Mouse (Mus musculus) embryo, embryonic 9.5 days (tissue): ENCODE data around the gene Dennd4b.
"Not testable (repeated sequence)": the region's sequence is repeated elsewhere in the genome, so short reads cannot be mapped to it uniquely, and the experiment has no call there.

ENCODE experiments used
- DNase-seq: peaks from one replicate; pipeline ENCODE4 v3.0.0-alpha.2; 2017; ENCODE audit errors: extremely low spot score

Gene Dennd4b

DNA sequence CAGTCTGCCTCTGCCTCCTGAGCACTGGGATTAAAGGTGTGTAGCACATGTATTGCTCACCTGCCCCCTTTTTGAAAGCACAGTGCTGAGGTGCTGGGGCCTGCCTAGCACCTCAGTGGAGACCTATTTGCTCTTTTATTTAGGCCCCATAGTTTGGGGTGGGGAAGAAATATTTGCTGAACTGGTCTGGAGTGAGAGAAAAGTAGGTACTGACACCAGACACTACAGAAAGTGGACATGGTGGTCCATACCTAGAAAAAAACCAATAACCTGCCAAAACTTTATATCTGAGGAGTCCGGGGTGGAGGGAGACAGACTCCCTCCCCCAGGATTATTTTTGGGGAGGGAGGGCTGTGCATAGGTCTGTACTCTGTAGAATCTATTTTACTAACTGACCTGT lies 11.8 kb upstream of the Dennd4b start:
- not testable (repeated sequence) for DNase-seq

DNA sequence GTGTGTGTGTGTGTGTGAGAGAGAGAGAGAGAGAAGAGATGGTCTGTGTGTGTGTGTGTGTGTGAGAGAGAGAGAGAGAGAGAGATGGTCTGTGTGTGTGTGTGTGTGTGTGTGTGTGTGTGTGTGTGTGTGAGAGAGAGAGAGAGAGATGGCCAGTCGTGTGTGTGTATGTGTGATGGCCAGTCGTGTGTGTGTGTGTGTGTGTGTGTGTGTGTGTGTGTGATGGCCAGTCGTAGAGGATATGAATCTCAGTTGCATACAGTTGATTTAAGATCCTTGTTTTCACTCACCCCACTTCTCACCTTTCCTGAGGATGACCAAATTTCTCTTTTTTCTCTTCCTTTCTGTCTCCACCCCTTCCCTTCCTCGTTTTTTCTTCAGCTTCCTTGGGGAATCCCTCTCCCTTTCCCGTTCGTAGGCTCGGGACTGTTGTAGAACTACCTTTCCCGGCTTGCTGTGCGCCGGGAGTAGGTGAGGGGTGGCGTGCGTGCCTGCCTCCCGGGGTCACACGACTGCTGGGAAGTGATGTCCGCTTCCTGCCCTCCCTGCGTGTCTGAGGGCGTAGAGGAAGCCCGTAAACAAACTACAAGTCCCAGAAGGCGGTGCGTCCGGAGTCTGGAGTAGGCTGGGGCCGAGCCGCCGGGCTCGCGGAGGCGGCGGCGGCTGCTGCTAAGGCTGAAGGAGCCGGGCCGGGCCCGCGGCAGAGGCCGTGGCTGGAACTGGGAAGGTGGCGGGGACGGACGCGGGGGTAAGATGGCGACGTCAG lies 11.1 kb upstream of the Dennd4b start, which contains the start of gene Crtc2:
Gene Crtc2 (plus strand): TSS at position 511 of the 766 bp plus-strand sequence.
- DNase-seq, result peak; percentile 93

DNA sequence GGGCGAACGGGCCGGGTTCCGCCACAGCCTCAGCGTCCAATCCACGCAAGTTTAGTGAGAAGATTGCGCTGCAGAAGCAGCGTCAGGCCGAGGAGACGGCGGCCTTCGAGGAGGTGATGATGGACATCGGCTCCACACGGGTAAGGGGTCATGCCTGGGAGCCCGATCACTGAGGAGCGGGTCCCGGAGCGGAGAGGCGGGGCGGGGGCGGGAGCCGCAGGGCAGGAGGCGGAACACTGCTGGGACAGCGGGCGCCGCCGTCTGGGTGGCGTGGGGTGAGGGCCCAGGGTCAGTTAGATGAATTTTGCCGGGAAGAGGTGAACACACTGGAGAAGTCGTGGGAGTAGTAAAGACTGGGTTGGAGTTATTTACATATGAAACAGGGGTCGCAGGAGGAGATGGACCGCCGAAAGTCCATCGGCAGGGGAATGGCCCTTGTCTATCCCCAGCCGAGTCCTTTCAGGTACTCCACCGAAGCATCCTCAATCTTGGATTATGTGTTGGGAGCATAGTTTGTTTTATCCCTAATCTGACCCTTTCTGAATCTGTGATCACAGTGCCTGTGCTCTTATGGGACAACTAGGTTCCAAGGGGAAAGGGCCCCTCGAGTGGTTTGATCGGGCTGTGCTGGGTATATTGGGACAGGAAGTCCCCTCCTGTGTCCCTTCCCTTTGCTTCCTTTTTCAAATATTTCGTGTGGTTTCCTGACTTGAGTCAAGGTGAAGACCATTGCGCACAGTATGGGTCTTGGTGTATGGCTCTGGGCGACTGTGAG lies 10.4 kb upstream of the Dennd4b start:
- DNase-seq, result no peak

DNA sequence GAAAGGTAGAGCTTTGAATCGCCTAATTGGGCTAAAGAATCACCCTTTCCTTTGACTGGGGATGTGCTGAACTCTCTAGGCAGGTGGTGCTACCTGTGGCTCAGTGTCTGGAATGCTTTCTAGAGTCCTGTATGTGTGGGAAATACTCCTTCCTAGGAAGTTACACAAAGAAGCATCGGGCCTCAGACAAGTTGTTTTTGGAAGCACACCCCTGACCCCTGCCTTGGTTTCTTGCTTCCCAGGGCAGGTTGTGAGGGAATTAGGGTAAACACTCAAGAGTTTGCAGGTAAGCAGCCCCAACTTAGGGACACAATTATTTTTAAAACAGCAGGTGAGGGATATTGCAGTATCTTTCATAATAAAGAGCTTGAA lies 9.8 kb upstream of the Dennd4b start:
- DNase-seq, result no peak

DNA sequence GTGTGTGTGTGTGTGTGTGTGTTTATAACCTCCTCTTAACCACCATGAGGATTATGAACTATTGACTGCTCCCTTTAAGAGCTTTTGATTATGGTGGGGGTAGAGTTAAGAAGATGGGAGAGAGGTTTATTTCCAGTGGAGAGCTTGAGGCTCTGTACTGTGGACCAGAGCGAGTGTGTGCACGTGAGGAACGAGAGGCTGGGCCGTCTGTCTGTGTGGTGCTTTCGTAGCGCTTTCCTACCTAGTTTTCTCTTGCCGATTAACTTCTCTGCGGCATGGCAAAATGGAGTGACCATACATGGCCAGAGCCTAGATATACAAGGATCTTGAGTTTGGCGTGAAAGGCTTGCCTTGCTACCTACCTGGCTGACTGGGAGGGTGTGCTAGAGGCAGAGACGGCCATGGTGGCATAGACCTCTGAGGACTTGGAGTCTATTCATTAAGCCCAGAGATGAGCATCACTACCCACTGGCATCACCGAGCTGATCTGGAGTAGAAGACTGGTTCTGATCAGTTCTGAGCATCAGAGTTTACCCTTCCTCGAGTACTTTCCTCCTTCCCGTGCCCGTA lies 9.1 kb upstream of the Dennd4b start:
- no peak for DNase-seq

DNA sequence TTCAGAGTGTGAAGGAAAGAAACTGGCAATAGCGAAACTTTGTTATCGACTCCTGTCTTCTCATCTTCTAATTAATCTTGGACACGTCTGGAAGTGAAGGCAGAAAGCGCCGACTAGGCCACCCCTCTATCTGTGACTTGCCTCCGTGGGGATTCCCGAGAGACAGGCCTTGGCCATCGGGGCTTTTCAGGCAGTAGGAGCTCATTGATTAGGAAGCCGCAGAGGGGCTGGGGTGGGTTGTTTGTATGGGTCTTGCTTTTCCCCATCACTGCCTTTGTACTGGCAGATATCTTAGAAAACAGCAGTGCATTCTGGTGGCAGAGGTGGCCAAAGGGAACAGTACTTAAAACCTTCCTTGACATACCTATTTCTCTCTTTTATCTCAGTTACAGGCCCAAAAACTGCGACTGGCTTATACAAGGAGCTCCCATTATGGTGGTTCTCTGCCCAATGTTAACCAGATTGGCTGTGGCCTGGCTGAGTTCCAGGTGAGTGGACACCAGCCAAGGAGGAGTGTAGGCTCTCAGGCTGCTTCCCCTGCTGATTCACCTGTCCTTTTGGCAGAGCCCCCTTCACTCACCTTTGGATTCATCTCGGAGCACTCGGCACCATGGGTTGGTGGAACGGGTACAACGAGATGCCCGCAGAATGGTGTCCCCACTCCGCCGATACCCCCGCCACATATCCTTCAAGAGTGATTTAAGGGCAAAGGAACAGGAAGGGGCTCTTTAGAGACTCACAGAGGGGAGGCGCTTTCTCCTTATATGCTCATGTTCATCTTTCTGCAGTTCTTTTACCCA lies 8.1 kb upstream of the Dennd4b start:
- DNase-seq, result no peak

DNA sequence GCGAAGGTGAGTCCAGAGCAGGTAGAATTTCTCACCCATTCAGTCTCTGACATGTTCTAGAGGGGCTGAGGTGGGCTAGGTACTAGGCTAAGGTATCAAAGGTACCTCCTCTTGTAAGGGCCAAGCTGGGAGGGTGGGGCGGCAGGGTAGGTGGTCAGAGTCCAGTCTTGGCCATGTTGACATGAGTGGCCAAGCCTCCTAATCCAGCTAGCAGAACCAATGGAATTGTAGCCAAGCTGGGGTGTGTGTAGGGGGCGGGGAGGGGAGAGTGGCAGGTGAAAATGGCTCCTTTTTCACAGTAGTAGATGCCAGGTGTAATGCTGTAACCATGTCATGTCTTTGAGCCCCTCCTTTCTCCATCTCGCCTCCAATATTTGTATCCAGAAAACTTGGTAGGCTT lies 6.5 kb upstream of the Dennd4b start:
- no peak for DNase-seq

DNA sequence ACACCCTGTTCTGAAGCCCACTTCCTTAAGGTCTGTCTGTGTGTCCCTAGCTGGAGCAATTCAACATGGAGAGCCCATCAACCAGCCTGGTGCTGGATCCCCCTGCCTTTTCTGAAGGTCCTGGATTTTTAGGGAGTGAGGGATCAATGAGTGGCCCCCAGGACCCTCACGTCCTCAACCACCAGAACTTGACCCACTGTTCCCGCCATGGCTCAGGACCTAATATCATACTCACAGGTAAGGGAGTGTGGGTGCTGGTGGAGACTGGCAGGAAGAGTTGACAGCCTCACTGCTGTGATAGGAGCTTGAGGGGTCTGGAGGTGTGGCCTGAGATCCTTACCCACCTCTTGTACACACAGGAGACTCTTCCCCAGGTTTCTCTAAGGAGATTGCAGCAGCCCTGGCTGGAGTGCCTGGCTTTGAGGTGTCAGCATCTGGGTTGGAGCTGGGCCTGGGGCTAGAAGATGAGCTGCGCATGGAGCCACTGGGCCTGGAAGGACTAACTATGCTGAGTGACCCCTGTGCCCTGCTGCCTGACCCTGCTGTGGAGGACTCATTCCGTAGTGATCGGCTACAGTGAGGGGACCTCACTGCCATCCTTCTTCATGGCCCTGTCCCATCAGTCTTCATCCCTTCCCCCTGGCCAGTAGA lies 1.7 kb upstream of the Dennd4b start:
- no peak for DNase-seq

DNA sequence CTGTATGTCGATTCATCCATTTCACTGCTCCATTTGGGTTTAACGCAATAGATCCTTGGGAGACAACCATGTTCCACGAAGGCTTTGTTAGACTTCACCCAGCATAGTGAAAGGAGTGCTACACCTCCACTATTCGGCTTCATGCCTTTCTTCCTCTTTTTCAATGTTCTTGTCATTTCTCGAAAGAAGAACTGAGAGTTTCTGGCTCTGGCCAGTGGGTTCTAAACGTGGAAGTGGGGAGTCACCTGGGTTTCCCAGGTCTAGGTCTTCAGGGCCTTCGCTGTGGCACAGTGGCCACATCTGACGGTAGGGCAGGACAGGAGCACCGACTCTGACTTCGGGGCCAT lies 325 bp upstream of the Dennd4b start:
- DNase-seq, result no peak

DNA sequence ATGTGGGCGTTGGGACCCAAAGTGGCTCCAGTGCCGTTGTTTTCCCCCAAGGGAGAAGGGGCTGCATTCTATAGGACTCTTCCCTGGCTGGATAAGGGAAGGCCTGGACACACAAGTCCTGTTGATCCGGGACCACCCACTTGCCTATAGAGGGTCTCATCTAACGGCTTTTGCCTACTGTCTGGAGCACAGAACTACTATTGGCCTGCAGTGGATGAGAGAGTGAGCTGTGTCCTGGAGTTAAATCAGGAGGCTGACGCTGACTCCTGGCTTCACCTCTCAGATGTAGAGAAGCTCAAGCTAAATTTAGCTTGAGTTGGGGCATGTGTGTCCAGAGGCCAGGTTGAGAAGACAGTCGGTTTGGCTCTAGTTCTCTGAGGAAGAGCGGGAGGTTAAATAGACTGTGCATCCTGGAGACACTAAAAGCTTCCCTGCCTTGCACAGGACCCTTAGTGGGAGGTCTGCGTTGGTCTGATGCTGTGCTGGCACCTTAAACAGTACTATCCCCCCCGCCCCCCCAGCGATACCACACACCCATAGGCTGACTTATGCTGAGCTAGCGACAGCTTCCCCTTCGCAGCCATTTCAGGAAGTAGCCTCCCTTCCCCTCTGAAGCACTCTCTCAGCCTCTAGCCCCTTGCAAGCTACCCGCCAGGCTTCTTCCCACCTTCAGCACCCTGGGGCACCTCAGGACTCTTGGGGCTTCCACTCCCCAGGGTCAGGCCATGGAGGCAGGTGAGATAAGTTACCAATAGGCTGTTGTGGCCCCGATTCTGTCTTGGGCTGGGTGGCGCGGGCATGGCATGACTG lies 1.2 kb downstream of the Dennd4b start:
- peak; percentile 27 for DNase-seq

DNA sequence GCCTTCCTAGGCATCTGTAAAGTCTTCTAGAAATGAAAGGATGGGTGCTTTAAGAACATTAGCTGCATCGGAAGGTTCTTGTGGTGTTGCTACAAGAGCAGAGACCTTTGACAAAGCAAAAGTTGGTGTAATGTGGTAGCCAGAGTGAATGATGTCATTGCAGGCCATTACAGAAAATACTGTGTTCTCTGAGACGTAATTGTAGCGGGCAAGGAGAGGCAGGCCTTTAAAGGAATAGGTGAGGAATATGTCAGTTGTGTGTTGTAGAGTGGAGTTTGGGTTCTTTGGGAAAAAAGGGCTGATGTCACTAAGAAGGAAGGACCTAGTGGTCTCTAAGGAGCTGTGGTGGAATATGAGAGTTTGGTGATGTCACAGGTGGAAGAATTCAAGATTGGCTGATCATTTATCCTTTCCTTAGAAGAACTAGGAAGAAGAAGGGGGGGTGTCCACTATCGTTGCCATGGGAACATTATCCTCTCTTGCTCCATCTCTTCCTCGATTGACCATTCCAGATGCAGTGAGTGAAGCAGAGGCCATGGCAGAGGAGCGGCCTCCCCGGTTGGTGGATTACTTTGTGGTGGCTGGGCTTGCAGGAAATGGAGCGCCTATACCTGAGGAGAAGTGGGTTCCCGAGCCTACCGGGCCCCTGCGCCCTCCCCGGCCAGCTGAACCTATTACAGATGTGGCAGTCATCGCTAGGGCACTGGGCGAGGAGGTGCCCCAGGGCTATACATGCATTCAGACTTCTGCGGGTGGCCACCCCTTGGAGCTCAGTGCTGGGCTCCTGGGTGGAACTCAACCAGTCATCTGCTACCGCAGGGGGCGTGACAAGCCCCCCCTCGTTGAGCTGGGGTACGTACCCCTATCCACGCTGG lies 2.2 kb downstream of the Dennd4b start:
- DNase-seq, result no peak

DNA sequence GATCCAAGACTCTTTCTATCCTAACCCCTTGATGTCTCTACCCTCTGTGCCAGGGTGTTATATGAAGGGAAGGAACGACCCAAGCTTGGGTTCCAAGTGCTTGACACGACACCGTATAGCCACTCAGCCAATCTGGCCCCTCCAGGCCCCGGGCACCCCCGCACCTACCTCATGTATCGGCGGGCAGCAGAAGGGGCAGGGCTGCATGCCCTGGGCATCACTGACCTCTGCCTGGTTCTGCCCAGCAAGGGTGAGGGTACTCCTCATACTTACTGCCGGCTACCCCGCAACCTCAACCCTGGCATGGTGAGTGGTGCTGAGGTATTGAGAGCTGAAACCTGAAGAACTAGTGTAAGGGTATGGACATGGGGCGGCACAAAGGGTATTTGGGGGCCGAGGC lies 3.2 kb downstream of the Dennd4b start:
- no peak for DNase-seq

DNA sequence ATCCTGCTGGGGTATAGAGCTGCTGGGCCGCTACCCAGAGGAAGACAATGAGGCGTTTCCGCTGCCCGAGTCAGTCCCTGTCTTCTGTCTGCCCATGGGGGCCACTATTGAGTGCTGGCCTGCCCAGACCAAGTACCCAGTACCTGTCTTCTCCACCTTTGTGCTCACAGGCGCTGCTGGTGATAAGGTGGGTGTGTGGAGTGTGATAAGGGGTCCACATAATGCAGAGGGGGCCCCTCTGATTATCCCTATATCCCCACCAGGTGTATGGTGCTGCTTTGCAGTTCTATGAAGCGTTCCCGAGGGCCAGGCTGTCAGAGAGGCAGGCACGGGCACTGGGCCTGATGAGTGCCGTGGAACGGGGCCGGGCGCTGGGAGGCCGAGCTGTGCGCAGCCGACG lies 4.0 kb downstream of the Dennd4b start:
- DNase-seq, result no peak

DNA sequence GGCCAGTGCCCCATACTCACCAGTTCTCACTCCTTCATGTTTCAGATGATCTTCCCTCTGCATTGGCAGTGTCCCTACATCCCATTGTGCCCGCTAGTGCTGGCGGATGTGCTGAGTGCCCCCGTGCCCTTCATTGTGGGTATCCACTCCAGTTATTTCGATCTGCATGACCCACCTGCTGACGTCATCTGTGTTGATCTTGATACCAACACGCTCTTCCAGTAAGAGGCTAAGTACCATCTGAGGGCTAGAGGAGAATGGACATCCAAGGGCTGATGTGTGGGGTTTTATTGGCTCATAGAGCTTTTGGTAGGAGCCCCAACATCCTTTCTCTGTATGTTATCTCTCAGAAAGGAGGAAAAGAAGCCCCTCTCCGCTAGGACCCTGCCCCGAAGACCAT lies 5.8 kb downstream of the Dennd4b start:
- DNase-seq, result no peak

DNA sequence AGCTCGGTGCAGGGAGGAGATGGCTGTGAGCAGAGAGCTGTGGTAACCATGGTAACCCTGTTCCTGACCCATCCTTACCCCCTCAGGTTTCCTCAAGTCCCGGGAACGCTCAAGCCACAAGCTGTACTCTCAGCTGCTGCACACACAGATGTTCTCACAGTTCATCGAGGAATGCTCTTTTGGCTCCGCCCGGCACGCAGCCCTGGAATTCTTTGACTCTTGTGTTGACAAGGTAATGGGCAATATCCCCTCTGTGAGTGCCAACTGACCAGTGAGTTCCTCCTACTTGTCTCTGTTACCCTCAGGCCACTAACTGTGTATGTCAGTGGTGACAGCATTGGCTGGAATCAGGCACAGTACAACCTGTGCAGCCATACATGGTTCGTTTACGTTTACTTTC lies 7.2 kb downstream of the Dennd4b start:
- no peak for DNase-seq

DNA sequence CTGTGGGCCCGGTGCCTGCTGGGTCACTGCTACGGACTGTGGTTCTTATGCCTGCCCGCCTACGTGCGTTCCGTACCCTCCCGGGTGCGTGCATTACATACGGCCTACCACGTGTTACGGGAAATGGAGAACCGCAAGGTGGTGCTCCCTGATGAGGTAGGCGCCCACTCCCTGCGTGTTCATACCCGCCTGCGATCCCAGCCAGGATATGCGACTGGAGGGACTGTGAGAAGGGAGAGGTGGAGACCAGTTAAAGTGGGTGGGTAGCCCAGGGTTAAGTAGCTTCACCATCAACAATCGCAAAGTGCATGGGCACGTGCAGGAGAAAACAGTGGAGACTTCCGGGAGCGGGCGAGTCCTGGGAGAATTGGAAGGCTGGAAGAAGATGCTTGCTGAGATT lies 8.9 kb downstream of the Dennd4b start:
- no peak for DNase-seq

DNA sequence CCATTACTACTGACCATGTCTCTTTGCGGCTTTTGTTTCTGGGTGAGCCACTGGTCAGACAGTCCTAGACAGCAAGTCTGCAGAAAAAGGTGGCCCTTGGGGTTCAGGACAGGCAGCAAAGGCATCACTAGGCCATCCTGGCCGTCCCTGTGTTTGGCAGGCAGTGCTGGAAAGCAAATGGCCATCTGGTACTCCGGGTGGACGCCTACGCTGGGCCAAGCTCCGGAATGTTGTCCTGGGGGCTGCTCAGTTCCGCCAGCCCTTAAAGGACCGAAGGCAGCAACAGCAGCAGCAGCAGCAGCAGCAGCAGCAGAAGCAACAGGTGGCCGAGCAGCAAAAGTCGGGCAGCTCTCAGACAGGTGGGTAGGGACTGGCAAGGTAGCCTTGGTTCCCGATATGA lies 10.3 kb downstream of the Dennd4b start:
- DNase-seq, result no peak

DNA sequence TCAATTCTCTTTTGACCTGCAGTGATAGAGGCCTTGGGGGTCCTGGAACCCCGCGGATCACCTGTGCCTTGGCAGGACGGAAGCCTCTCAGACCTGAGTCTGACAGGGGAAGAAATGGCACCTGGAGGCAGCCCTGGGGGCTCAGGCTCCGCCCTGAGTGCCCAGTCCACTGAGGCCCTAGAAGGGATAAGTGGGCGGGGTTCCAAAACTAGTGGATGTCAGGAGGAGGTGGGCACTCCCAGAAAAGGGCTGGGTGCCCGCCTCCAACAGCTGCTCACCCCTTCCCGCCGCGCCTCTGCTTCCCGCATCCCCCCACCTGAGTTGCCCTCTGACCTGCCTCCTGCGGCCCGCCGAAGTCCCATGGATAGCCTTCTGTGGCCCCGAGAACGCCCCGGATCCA lies 11.9 kb downstream of the Dennd4b start:
- DNase-seq, result no peak

DNA sequence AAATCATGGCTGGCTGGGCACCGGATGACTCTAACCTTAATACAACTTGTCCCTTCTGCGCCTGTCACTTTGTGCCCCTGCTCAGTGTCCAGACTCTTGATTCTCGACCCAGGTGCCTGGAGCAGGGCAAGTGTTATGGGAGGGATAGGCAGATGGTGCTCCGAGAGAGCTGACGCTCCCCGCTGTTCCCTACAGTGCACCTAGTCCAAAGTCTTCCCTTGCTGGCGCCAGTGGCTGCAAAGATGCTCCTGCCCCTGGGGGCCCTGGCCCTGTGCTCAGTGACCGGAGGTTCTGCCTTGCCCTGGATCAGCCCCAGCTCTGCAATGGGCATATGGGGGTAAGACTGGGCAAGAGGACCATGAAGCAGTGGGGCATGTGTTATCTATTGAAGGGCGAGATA lies 12.8 kb downstream of the Dennd4b start:
- no peak for DNase-seq

DNA sequence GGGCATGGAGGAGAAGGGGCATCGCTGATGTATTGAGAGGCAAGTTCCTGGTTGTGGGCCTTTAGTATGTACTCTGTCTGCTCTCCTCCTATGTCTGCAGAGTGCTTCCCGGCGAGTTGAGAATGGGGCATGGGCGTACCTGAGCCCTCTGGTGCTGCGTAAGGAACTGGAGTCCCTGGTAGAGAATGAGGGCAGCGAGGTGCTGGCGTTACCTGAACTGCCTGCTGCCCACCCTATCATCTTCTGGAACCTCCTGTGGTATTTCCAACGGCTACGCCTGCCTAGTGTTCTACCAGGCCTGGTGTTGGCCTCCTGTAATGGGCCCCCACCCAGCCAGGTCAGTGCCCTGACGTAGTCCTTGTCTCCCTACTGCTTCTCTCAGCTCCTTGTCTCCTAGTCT lies 13.2 kb downstream of the Dennd4b start:
- no peak for DNase-seq
